Mouse (Mus musculus): ENCODE results near the gene Gm49340. TPM values are rescaled to one million over a fixed set of nuclear protein-coding genes. Genes with fewer than 3 reads are reported as not detected.

Gm49340 gene
- total RNA-seq, 2 experiments from 2014 or later: 0.21 TPM; not detected in 1

Other genes starting within 250 kb of the Gm49340 start
- gene Itgae, start 239.2 kb upstream of the Gm49340 start, total RNA-seq (2021): under 1 TPM; 0.82 to 0.90 TPM
- gene Haspin, start 191.4 kb upstream of the Gm49340 start, total RNA-seq (2021): 1 to 10 TPM; 3.0 to 3.7 TPM
- gene P2rx5, start 169.3 kb upstream of the Gm49340 start, total RNA-seq (2021): 10 to 100 TPM; 14.8 to 26.1 TPM
- gene Emc6, start 152.7 kb upstream of the Gm49340 start, total RNA-seq (2021): 100 to 1,000 TPM; 121 to 122 TPM
- gene Tax1bp3, start 152.7 kb upstream of the Gm49340 start, total RNA-seq (2021): 10 to 100 TPM; 72.5 TPM
- gene Ctns, start 130.7 kb upstream of the Gm49340 start, total RNA-seq (2021): 10 to 100 TPM; 14.6 to 17.1 TPM
- gene Shpk, start 130.3 kb upstream of the Gm49340 start, total RNA-seq (2021): 1 to 10 TPM; 9.4 to 9.6 TPM
- gene Trpv1, start 95.4 kb upstream of the Gm49340 start, total RNA-seq (2021): under 1 TPM; 0.15 to 0.24 TPM
- under 1 TPM; 0.12 to 0.15 TPM for gene Trpv3, start 62.4 kb upstream of the Gm49340 start, total RNA-seq (2021)
- 10 to 100 TPM; 24.9 to 27.4 TPM for gene Aspa, start 145 bp upstream of the Gm49340 start, total RNA-seq (2021)
- 1 to 10 TPM; 4.3 to 4.6 TPM for gene Spata22, start within 50 bp of the Gm49340 start, total RNA-seq (2021)
- under 1 TPM in 1 of 2 experiments, not detected in 1; 0.45 TPM for gene Olfr20, start 21.0 kb downstream of the Gm49340 start, total RNA-seq (2021)
- gene Olfr376, start 41.5 kb downstream of the Gm49340 start, total RNA-seq (2021): not detected
- gene Olfr1, start 69.9 kb downstream of the Gm49340 start, total RNA-seq (2021): not detected
- gene Olfr378, start 98.7 kb downstream of the Gm49340 start, total RNA-seq (2021): not detected
- gene Olfr380, start 127.8 kb downstream of the Gm49340 start, total RNA-seq (2021): not detected
- not detected for gene Olfr381, start 161.9 kb downstream of the Gm49340 start, total RNA-seq (2021)
- gene Olfr382, start 187.5 kb downstream of the Gm49340 start, total RNA-seq (2021): not detected